Mouse (Mus musculus) gastrocnemius, adult 2 months (tissue): ENCODE measurements around the gene Csnk2a1. TPM values are rescaled to one million over a fixed set of nuclear protein-coding genes. Genes with fewer than 3 reads are reported as not detected.
"Not testable (repeated sequence)": the region's sequence is repeated elsewhere in the genome, so short reads cannot be mapped to it uniquely, and the experiment has no call there.

Experiments used
- DNase-seq: peaks from one replicate; pipeline ENCODE4 v3.0.0; 2022
- H3K27ac ChIP-seq: fragments of 200-600 bp; 2 replicates; pipeline ENCODE4 v1.8.1; 2022; ENCODE audit warnings: mild to moderate bottlenecking
- H3K4me3 ChIP-seq: fragments of 200-600 bp; 2 replicates; pipeline ENCODE4 v1.8.1; 2022; ENCODE audit warnings: mild to moderate bottlenecking, moderate library complexity
- CTCF ChIP-seq: fragments of 200-600 bp; IDR thresholded peaks from 2 replicates; pipeline ENCODE4 v1.8.1; 2022; ENCODE audit warnings: antibody characterized with exemption, mild to moderate bottlenecking, moderate library complexity
- intact Hi-C: fragments of 180-260 bp; cut with DNase I; formaldehyde crosslinking; loops from one replicate; pipeline ENCODE4 v1.15.1; 2025
- total RNA-seq, 2 experiments: library from RNA; stranded (reverse); gene quantifications; 2 replicates each; pipeline ENCODE4 v1.2.3; 2021

The Csnk2a1 gene
- total RNA-seq, 2 experiments from 2014 or later = 91.1 to 102 TPM

DNA sequence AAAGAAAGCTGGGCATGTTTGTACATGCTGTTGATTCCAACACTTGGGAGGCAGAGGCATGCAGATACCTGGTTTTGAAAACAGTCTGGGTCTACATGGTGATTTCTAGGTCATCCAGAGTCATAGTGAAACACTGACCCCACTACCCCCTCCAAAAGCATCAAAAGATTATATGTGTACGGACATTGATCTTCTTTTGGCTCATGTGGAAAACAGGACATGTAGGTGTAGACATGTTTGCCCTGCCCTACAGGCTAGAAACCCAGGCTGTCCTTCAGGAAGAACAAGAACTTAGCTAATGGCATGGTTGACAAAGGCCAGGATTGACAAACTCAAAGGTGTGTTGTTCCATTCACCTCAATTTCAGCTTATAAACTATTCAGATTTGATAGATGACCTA, 33.1 kb downstream of the Csnk2a1 start:
- no peak overlapping the region for H3K4me3 ChIP-seq
- TF ChIP-seq CTCF = no peak
- no peak overlapping the region for H3K27ac ChIP-seq
- intact Hi-C loops = no loop called here
- no peak for DNase-seq

DNA sequence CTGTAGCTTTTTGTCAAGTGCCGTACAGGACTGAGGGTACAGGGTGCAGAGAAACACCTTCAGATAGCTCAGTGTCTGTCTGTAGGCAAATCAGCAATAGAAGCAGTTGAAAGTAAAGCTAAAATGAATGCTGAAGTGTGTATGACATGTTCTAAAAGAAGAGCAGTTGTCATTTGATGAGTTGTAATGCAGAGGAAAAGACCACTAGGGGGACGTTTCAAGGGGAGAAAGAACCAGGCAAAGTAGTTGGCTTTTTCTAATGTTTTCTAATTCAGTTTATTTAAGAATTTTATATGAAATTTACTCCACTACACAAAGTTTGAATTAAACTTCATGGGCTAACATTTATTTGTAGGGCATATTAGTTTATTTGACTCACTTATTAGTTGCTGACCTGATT, 47.0 kb downstream of the Csnk2a1 start:
- intact Hi-C loops = no loop called here
- no peak overlapping the region for H3K27ac ChIP-seq
- H3K4me3 ChIP-seq = no peak overlapping the region
- no peak for DNase-seq
- peak; percentile 34; the same call in 1 of the 2 replicates for TF ChIP-seq CTCF

DNA sequence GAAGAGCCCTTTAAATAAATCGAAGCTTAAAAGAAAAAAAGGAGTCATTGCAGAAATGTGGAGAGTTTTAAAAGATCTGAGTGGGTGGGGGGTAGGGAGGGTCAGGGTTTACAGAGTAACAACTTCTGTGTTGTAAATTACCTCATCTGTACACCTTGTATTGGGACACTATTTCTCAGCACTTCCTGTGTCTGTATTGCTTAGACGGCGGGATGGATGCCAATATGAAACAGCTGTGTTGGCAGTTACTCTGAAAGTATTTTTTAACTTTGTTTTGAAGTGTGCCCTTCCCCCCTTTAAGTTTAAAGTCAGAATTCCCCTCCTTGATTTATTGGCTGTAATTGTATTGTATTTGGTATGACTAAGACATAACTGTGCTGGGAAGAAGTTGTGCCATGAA, 54.8 kb downstream of the Csnk2a1 start:
- TF ChIP-seq CTCF = no peak
- Histone ChIP-seq H3K4me3 (no peak overlapping the region), H3K27ac (no peak overlapping the region)
- no peak for DNase-seq
- intact Hi-C loops = no loop called here

GRCm38 (mm10) chr2:152287560-152287959, 60.9 kb downstream of the Csnk2a1 start:
- TF ChIP-seq CTCF = no peak
- intact Hi-C loops = no loop called here
- no peak overlapping the region for H3K27ac ChIP-seq
- no peak overlapping the region for H3K4me3 ChIP-seq
- no peak for DNase-seq

GRCm38 (mm10) chr2:152288046-152288445, 61.4 kb downstream of the Csnk2a1 start:
- Histone ChIP-seq H3K27ac (no peak overlapping the region), H3K4me3 (no peak overlapping the region)
- no peak for TF ChIP-seq CTCF
- intact Hi-C loops = no loop called here
- DNase-seq = no peak

GRCm38 (mm10) chr2:152289623-152290022, 63.0 kb downstream of the Csnk2a1 start:
- intact Hi-C loops = loop anchor here (5.0 kb wide), 2 partner anchors 43 to 57 kb away; partner anchors contain the start of gene Rbck1
- not testable (repeated sequence) for DNase-seq, H3K27ac ChIP-seq, H3K4me3 ChIP-seq

DNA sequence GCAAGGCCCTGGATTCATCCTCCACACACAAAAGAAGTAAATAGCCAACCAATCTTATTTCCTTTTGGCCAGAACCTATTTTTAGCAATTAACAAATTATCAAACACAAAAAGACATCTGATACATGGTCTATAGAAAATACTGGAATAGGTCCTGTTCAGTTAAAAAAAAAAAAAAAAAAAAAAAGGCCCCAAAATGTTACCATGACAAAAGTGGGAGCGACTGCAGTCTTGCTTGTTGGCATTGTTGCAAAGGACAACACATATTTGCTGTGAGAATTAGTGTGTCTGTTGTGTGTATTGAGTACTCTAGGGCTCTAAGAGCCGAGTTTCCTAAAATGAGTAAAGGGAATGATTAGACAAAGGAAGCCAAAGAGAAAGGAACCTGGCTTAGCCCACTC, 65.8 kb downstream of the Csnk2a1 start:
- no peak for DNase-seq
- no peak for TF ChIP-seq CTCF
- Histone ChIP-seq H3K4me3 (no peak overlapping the region), H3K27ac (no peak overlapping the region)
- intact Hi-C loops = loop anchor here (5.0 kb wide), 2 partner anchors 40 to 60 kb away; partner anchors contain the start of gene Rbck1

- peak overlapping the region; percentile 99 for H3K4me3 ChIP-seq
- DNase-seq = no peak
- H3K27ac ChIP-seq = peak overlapping the region; percentile 99
- intact Hi-C loops = loop anchor here (5.0 kb wide), 2 partner anchors 39 to 61 kb away; partner anchors contain the start of gene Rbck1
- TF ChIP-seq CTCF = no peak
These were observed 66.6 kb downstream of the Csnk2a1 start for GRCm38 (mm10) chr2:152293179-152293726.

DNA sequence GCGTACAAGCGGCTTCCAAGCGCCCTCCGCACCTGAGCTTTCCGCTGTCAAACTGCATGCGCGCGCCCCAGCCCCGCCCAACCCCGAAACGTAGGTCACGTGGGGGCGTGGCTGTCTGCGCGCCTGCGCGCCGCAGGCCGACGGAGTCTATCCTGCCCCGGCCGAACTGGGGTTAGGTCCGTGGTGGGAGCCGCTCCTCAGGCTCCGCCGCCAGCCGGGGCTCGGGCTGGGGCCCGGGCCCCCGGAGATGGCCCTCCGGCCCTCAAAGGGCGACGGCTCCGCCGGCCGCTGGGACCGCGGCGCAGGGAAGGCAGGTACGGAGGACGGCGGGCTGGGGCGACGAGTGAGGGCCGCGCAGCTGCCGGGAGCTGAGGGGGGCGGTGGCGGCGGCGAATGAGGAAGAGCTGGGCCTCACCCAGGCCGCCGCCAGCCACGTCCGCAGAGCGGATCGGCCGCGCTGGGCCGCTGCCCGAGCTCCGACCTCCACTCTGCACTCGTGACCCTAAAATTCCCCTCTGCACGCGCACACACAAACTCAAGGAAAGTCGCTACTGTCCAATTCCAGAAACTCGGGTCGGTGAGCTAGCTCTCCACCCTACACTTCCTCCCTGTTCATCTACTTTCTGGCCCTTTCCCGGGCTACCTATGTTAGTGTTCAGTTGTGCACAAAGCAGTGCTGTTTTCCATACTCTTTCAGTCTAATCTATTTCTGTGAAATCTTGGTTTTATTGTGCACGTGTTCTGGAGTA, 67.3 kb downstream of the Csnk2a1 start, which contains the start of gene Tbc1d20:
Gene Tbc1d20, plus strand, starts transcription at position 102 of the 749 bp plus-strand sequence.
- intact Hi-C loops = loop anchor here (5.0 kb wide), 2 partner anchors 38 to 62 kb away; partner anchors contain the start of gene Rbck1
- TF ChIP-seq CTCF = no peak

DNA sequence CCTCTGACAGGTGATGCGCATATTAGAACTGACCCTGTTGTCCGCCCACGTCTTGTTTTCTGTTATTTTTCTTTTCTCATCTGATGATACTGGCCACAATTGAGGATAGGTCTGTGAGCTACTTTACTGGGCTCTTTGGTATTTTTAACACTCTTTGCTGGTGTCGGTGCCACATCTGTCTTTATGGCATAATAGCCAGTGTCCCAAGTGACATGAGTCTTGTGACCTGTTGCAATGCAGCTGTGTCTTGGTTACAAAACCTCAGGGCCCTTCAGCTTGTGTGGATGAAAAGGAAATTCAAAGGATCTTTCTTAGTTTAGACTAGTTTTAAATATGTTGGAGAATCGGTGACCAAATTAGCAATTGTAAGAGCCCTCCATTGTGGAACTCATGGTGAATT, 67.9 kb downstream of the Csnk2a1 start:
- intact Hi-C loops = loop anchor here (5.0 kb wide), 2 partner anchors 38 to 62 kb away; partner anchors contain the start of gene Rbck1
- DNase-seq = peak; percentile 9
- TF ChIP-seq CTCF = no peak
- peak overlapping the region; percentile 99 for H3K4me3 ChIP-seq
- peak overlapping the region; percentile 99 for H3K27ac ChIP-seq

More for the DNA sequence above, 67.3 kb downstream of the Csnk2a1 start, which contains the start of gene Tbc1d20:
- peak within 1 kb of the TSS; percentile 99 for H3K27ac ChIP-seq
- peak; percentile 94 for DNase-seq
- H3K4me3 ChIP-seq = peak within 1 kb of the TSS; percentile 99

DNA sequence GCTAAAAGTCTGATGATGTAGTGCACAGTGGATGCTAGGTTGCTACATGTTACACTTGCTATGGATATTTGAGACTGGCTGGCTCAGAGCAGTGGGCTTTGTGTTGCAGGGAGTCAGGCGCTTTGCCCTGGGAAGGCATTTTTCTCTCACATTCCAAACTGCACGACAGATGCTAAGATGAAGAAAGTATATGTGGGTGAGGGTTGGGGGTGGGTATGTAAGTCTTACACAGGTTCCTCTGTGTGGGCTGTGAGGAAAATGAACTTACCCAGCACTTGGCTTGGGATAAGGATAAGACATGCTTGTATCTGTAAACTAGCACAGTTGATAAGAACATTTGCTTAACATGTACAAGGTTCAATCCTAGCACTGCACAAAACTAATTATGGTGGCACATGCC, 76.2 kb downstream of the Csnk2a1 start:
- TF ChIP-seq CTCF = no peak
- intact Hi-C loops = no loop called here
- no peak for DNase-seq
- Histone ChIP-seq H3K27ac (no peak overlapping the region), H3K4me3 (no peak overlapping the region)

- DNase-seq = no peak
- no peak overlapping the region for H3K4me3 ChIP-seq
- no peak overlapping the region for H3K27ac ChIP-seq
- no peak for TF ChIP-seq CTCF
- intact Hi-C loops = no loop called here
These were observed 77.1 kb downstream of the Csnk2a1 start for GRCm38 (mm10) chr2:152303781-152304180.

DNA sequence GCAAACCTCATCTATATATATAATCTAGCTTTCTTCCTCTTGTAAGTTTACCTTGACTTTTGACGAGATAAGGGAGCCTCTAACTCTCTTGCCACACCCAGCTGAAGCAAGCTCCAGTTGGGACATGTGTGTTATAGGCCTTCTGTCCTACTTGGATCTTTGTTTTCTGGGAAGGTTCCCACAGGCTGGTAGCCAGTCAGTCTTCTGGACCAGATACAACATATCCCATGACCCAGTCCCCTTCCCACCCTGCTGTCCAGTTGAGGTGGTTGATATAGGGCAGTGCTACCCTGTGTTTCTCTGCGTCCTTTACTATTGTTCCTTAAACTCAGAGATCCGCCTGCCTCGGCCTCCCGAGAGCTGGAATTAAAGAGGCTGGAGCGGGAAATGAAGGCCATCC, 78.8 kb downstream of the Csnk2a1 start:
- no peak for TF ChIP-seq CTCF
- intact Hi-C loops = no loop called here
- Histone ChIP-seq H3K4me3 (no peak overlapping the region), H3K27ac (no peak overlapping the region)
- DNase-seq = no peak

- DNase-seq = no peak
- no peak overlapping the region for H3K4me3 ChIP-seq
- H3K27ac ChIP-seq = no peak overlapping the region
- TF ChIP-seq CTCF = no peak
- intact Hi-C loops = no loop called here
These were observed 80.5 kb downstream of the Csnk2a1 start for GRCm38 (mm10) chr2:152307186-152307585.
